Mouse (Mus musculus) heart, embryonic 15.5 days (tissue): ENCODE results near the gene Zfp385a. TPM values are rescaled to one million over a fixed set of nuclear protein-coding genes. Genes with fewer than 3 reads are reported as not detected.

Experiments
- ATAC-seq: fragments of 200-750 bp; cut with Nextera tagmentation; replicated peaks from 2 replicates; pipeline ENCODE4 v1.8.0; 2017; ENCODE audit warnings: low read depth, moderate TSS enrichment; ENCODE audit not compliant: insufficient number of reproducible peaks, insufficient read depth, low FRiP score
- H3K27ac ChIP-seq: fragments of 300-500 bp; sonication (generic); 2 replicates; pipeline ENCODE4 v1.5.1; 2015; ENCODE audit warnings: mild to moderate bottlenecking, inconsistent platforms
- H3K27me3 ChIP-seq: fragments of 300-500 bp; sonication (generic); 2 replicates; pipeline ENCODE4 v1.6.1; 2015; ENCODE audit warnings: inconsistent platforms
- H3K36me3 ChIP-seq: fragments of 300-500 bp; sonication (generic); 2 replicates; pipeline ENCODE4 v1.6.1; 2015; ENCODE audit warnings: mild to moderate bottlenecking, inconsistent platforms
- H3K4me1 ChIP-seq: fragments of 300-500 bp; sonication (generic); replicated peaks from 2 replicates; pipeline ENCODE4 v1.6.1; 2015; ENCODE audit warnings: inconsistent platforms
- H3K4me2 ChIP-seq: fragments of 300-500 bp; sonication (generic); 2 replicates; pipeline ENCODE4 v1.6.1; 2015; ENCODE audit warnings: inconsistent platforms, mild to moderate bottlenecking, moderate library complexity
- H3K4me3 ChIP-seq: fragments of 300-500 bp; sonication (generic); 2 replicates; pipeline ENCODE4 v1.5.1; 2015; ENCODE audit warnings: mild to moderate bottlenecking, inconsistent platforms
- H3K9ac ChIP-seq: fragments of 300-500 bp; sonication (generic); 2 replicates; pipeline ENCODE4 v1.6.1; 2015; ENCODE audit warnings: mild to moderate bottlenecking, inconsistent platforms
- H3K9me3 ChIP-seq: fragments of 300-500 bp; sonication (generic); replicated peaks from 2 replicates; pipeline ENCODE4 v1.6.1; 2016; ENCODE audit warnings: inconsistent platforms
- WGBS: fragments of 180-500 bp; shearing (Covaris S2); methylation state at CpG from one replicate; pipeline ENCODE4 v1.1.7; 2015; ENCODE audit warnings: mixed read lengths; 5-methylcytosine and 5-hydroxymethylcytosine counted together
- polyA plus RNA-seq: library from polyadenylated mRNA; unstranded; fragments of >200 nt; fragmentation: Nextera tagmentation; extraction: Ambion mirVana; gene quantifications from 2 replicates; pipeline ENCODE4 v1.2.1, GENCODE M21; 2015

The Zfp385a gene
- polyA plus RNA-seq, 1 experiment from 2014 or later: 5.9 TPM

DNA sequence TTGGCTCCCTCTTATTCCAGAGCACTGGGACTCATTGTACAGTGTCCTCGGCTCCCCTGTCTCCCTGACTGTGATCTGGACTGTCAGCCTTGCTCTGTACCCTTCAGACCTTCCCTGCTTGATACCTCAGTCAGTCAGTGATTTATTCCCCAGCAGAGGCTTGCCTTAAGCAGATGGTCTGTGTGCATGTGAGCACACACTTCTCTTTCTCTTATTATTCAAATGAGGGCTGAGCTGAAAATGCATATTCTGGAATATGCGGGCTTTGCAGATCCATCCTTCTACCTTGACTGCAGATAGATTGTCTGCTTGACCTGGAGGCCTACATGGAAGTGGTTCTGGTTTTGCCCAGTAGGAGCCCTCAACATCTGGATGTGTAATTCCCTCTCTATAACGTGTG is 41.9 kb downstream of the Zfp385a start:
- Histone ChIP-seq H3K9me3 (no peaks in the 10 kb centered on the region), H3K27ac (no peak overlapping the region), H3K36me3 (peaks cover 50% of the 10 kb centered on the region), H3K4me1 (peaks cover 37% of the 10 kb centered on the region), H3K4me2 (no peak overlapping the region), H3K27me3 (no peaks in the 10 kb centered on the region), H3K4me3 (no peak overlapping the region), H3K9ac (no peak overlapping the region)
- no peak for ATAC-seq
- 80% methylated on average over 3 of the region's 3 CpGs for WGBS

DNA sequence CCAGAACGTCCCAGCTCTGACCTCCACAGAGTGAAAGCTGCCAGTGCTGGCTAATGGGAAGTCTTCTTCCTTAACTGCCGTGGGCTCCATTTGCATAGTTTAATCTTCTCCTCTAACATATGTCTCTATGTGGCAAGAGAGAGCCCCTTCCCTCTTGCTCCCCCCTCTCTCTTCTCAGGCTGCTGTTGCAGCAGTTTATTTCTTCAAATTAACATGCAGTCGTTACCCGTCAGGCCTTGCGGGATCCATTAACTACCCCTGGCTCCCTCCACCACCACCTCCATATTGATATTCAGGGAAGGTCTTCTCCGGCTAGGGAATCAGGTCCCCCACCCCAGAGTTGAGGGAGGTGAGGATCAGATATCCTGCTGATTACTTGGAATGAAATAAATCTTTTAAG is 42.6 kb downstream of the Zfp385a start:
- no peak overlapping the region for H3K4me2 ChIP-seq
- peaks cover 30% of the 10 kb centered on the region for H3K4me1 ChIP-seq
- H3K36me3 ChIP-seq: peaks cover 57% of the 10 kb centered on the region
- no peaks in the 10 kb centered on the region for H3K9me3 ChIP-seq
- no peak overlapping the region for H3K9ac ChIP-seq
- no peaks in the 10 kb centered on the region for H3K27me3 ChIP-seq
- 82% methylated on average over 6 of the region's 6 CpGs for WGBS
- no peak overlapping the region for H3K4me3 ChIP-seq
- ATAC-seq: no peak
- H3K27ac ChIP-seq: no peak overlapping the region

DNA sequence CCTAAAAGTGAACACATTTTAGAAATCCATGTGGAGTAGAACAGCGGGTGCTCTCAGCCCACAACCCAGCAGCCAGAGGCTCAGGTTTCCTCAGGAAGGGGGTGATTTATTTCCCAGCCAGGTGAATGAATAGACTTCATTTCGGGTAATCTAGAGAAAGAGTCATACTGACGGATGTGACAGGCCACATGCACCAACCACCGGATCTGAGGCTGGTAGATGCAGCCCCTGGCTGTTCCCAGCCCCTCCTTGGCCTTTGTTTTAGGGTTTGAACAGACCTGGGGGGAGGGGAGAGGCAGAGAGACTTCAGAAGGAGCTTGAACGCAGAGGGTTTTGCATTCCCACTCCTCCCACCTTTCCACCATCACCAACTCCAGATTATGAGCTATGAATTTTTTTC is 44.0 kb downstream of the Zfp385a start:
- H3K27me3 ChIP-seq: no peaks in the 10 kb centered on the region
- no peak overlapping the region for H3K4me2 ChIP-seq
- WGBS: 35% methylated on average over 5 of the region's 5 CpGs
- H3K4me3 ChIP-seq: no peak overlapping the region
- H3K36me3 ChIP-seq: peaks cover 70% of the 10 kb centered on the region
- no peak overlapping the region for H3K27ac ChIP-seq
- H3K9ac ChIP-seq: no peak overlapping the region
- H3K9me3 ChIP-seq: no peaks in the 10 kb centered on the region
- ATAC-seq: no peak
- peaks cover 17% of the 10 kb centered on the region for H3K4me1 ChIP-seq

DNA sequence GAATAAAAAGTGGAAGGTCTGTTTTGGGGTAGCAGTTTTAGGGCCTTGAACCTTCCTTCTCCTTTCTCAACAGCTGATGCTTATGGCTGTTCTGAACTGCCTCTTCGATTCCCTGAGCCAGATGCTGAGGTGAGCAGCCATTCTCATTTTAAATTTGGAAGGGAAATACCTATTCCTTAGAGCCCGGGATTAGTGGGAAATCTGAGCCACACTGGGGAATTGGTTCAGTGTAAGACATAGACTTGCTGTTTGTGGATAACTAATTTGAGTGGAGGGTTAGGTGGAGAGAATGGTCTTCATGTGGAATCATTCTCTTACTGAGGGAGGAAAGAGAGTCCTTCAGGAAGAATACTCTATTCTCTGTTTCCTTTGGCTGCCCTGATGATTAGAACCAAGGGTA is 45.2 kb downstream of the Zfp385a start:
- 83% methylated on average over 2 of the region's 2 CpGs for WGBS
- H3K27ac ChIP-seq: no peak overlapping the region
- H3K9ac ChIP-seq: no peak overlapping the region
- H3K27me3 ChIP-seq: no peaks in the 10 kb centered on the region
- H3K4me3 ChIP-seq: no peak overlapping the region
- ATAC-seq: no peak
- H3K4me2 ChIP-seq: no peak overlapping the region
- no peaks in the 10 kb centered on the region for H3K9me3 ChIP-seq
- peaks cover 5% of the 10 kb centered on the region for H3K4me1 ChIP-seq
- peaks cover 73% of the 10 kb centered on the region for H3K36me3 ChIP-seq

- ATAC-seq: no peak
- Histone ChIP-seq H3K9ac (no peak overlapping the region), H3K36me3 (peaks cover 64% of the 10 kb centered on the region), H3K4me2 (no peak overlapping the region), H3K4me3 (no peak overlapping the region), H3K27me3 (no peaks in the 10 kb centered on the region), H3K4me1 (no peaks in the 10 kb centered on the region; the same call in 1 of the 2 replicates), H3K9me3 (no peaks in the 10 kb centered on the region), H3K27ac (no peak overlapping the region)
- 93% methylated on average over 2 of the region's 2 CpGs for WGBS
Measured at GRCm38 (mm10) chr15:103293375-103293774, 46.5 kb downstream of the Zfp385a start.

DNA sequence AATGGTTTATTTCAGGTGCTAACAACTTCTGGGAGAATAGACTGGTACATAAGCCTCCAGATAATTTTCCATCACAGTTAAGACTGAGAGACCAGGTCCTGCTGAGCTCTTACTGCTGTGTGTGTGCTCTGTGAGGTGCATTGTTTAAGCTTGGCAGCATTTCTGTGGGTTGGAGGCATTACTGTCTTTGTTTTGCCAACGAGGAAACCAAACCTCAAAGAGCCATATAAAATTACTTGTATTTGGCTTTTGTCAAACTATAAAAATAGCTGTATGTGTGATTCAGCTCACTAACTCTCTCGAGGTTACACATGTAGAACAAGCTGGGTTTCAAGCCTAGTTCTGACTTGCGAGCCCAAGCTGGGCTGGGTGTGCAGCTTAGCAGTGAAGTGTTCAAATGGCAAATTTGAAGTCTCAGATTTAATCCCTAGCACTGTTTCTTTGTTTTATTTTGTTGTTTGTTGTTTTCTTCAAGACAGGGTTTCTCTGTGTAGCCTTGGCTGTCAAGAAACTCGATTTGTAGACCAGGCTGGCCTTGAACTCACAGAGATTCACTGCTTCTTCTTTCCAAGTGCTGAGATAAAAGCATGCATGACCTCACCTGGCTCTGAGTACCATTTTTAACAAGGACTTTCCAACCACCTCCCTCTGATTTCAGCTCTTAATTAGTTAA is 47.1 kb downstream of the Zfp385a start:
- Histone ChIP-seq H3K36me3 (peaks cover 59% of the 10 kb centered on the region), H3K9ac (no peak overlapping the region), H3K27ac (no peak overlapping the region), H3K4me1 (no peaks in the 10 kb centered on the region; the same call in 1 of the 2 replicates), H3K4me3 (no peak overlapping the region), H3K4me2 (no peak overlapping the region), H3K27me3 (no peaks in the 10 kb centered on the region), H3K9me3 (no peaks in the 10 kb centered on the region)
- 90% methylated on average over 4 of the region's 4 CpGs for WGBS
- ATAC-seq: no peak

DNA sequence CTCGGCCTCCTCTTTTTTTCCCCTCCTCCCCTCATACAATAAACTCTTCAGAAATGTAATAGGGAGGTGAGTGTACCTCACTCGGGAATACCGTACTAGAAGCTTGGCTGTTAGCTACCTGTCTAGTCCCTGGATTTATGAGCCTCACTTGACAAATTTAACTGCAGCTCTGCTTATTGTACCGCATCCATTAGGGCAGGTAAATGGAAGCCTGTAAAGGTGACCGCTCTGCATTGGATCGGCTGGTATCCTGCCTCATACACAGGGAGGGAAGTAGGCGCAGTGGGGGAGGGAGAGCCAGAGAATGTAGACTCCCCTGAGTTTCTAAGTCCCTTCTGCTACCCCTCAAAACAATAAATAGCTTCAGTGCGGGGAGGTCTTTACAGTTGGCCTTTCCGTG is 49.0 kb downstream of the Zfp385a start:
- Histone ChIP-seq H3K27ac (no peak overlapping the region; the same call in 1 of the 2 replicates), H3K9me3 (no peaks in the 10 kb centered on the region), H3K4me1 (peaks cover 6% of the 10 kb centered on the region), H3K36me3 (peaks cover 41% of the 10 kb centered on the region), H3K4me2 (no peak overlapping the region), H3K27me3 (no peaks in the 10 kb centered on the region), H3K9ac (no peak overlapping the region), H3K4me3 (no peak overlapping the region)
- ATAC-seq: no peak
- WGBS: 84% methylated on average over 9 of the region's 9 CpGs

GRCm38 (mm10) chr15:103290417-103290816 is 49.5 kb downstream of the Zfp385a start:
- Histone ChIP-seq H3K9me3 (no peaks in the 10 kb centered on the region), H3K4me2 (no peak overlapping the region), H3K4me1 (peaks cover 11% of the 10 kb centered on the region), H3K27ac (no peak overlapping the region; the same call in 1 of the 2 replicates), H3K4me3 (no peak overlapping the region), H3K27me3 (no peaks in the 10 kb centered on the region), H3K36me3 (peaks cover 41% of the 10 kb centered on the region), H3K9ac (no peak overlapping the region)
- ATAC-seq: no peak
- 73% methylated on average over 6 of the region's 6 CpGs for WGBS

DNA sequence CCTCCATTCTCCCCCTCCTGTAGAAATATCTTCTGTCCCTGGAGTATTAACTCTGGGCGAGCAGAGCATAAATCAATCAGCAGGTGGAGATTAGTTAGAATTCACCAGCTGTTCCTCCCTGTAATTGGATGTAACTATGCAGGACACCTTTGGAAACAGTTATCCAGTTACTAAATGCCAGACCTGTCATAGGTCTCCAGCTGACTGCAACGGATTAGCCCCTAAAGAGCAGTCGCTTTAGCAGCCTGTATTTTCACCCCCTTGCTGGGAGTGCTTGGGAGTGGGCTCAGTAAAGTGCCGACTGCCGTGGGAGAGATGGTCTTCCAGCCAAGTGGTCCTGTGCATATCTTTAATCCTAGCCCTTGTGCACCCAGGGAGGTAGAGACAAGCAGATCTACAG is 50.3 kb downstream of the Zfp385a start:
- WGBS: 41% methylated on average over 5 of the region's 5 CpGs
- H3K9ac ChIP-seq: no peak overlapping the region

GRCm38 (mm10) chr15:103285778-103286417 is 54.0 kb downstream of the Zfp385a start:
- H3K9ac ChIP-seq: 0 out of 2 replicates have a peak overlapping the region, but pooled peaks have one; percentile 14
- 34% methylated on average over 1 of the region's 1 CpGs for WGBS
- ATAC-seq: 0 out of 2 replicates have a peak, but pooled peaks have one; percentile 43

More for the DNA sequence above, 50.3 kb downstream of the Zfp385a start:
- H3K27me3 ChIP-seq: no peaks in the 10 kb centered on the region
- H3K36me3 ChIP-seq: peaks cover 39% of the 10 kb centered on the region
- ATAC-seq: no peak
- H3K27ac ChIP-seq: no peak overlapping the region
- H3K4me1 ChIP-seq: peaks cover 19% of the 10 kb centered on the region
- H3K4me2 ChIP-seq: no peak overlapping the region
- H3K4me3 ChIP-seq: no peak overlapping the region
- H3K9me3 ChIP-seq: no peaks in the 10 kb centered on the region

DNA sequence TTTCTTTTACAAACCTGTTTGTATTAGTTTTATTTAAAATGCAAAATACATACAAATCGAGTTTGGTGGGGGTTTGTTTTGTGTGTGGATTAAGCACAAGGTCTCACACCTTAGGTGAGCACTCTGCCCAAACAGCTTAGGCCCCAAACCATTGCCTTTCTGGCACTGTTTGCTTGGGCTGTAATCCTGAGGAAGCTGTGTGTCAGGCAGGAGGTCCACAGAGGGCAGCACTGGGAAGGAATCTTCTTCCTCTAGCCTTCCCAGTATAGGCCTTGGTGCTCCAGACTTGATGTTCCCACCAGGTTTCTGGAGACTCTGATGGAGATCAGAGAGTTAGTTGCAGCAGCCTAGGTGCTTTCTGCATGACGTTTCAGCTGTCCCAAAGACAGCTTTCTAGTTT is 55.2 kb downstream of the Zfp385a start:
- Histone ChIP-seq H3K4me2 (no peak overlapping the region), H3K36me3 (peaks cover 3% of the 10 kb centered on the region; the same call in 1 of the 2 replicates), H3K27me3 (no peaks in the 10 kb centered on the region), H3K27ac (peak overlapping the region; percentile 80), H3K9me3 (no peaks in the 10 kb centered on the region), H3K4me3 (no peak overlapping the region), H3K4me1 (peaks cover 21% of the 10 kb centered on the region), H3K9ac (no peak overlapping the region)
- no peak for ATAC-seq
- 33% methylated on average over 2 of the region's 2 CpGs for WGBS

More at GRCm38 (mm10) chr15:103285778-103286417, 54.0 kb downstream of the Zfp385a start:
- Histone ChIP-seq H3K4me3 (no peak overlapping the region), H3K27me3 (no peaks in the 10 kb centered on the region), H3K36me3 (peaks cover 8% of the 10 kb centered on the region; the same call in 1 of the 2 replicates), H3K4me1 (peaks cover 21% of the 10 kb centered on the region), H3K4me2 (0 out of 2 replicates have a peak overlapping the region, but pooled peaks have one; percentile 8), H3K27ac (peak overlapping the region; percentile 80), H3K9me3 (no peaks in the 10 kb centered on the region)
